Mouse (Mus musculus) bone marrow macrophage, adult 2 months (primary cell): ENCODE results near the gene Hist1h2ah.

Experiments
- CTCF ChIP-seq: IDR thresholded peaks from 2 replicates; pipeline ENCODE4 v1.5.1; 2012; ENCODE audit warnings: low read depth, mild to moderate bottlenecking, low read length, moderate library complexity
- POLR2A ChIP-seq: IDR thresholded peaks from 2 replicates; pipeline ENCODE4 v1.6.1; 2012; ENCODE audit warnings: mild to moderate bottlenecking, low read depth, low read length, borderline replicate concordance

GRCm38 (mm10) chr13:22049737-22050440, 14.5 kb upstream of the Hist1h2ah start:
- TF ChIP-seq CTCF (no peak), POLR2A (0 out of 2 replicates have a peak, but pooled peaks have one; percentile 40)
